ENCODE assay signal across 25 mouse cellular contexts in genomic region chr12:104721011-104721410, GRCm38 (mm10). TPM values are rescaled to one million over a fixed set of nuclear protein-coding genes. Genes with fewer than 3 reads are reported as not detected.
DNase-seq lines count a peak whose midpoint lies in the region; ATAC-seq and TF ChIP-seq lines count a peak whose summit lies in the region.
"Had no signal": no experiment of that assay in that cellular context is flagged by ENCODE, and none has a peak within 500 bp of the region (broad histone marks: within the 10 kb centered on the region; RNA-seq: fewer than 3 reads in every experiment).

No protein-coding gene starts in this region.

- DNase-seq in heart, postnatal 10 days, result no peak
- DNase-seq in layer of hippocampus, adult 2 months (ENCODE audit: low spot score in 2 of 2), result peak; percentile 35 to 56
- DNase-seq in layer of hippocampus, adult 9-10 months (ENCODE audit: low spot score), result no peak
- DNase-seq in MN1 (ENCODE audit: low spot score), result peak; percentile 44
- DNase-seq in embryonic facial prominence, embryonic 14.5 days (ENCODE audit: low spot score), result peak; percentile 13
- no peak for DNase-seq in left cerebral cortex, postnatal 25 days (ENCODE audit: low spot score in 2 of 2)
- DNase-seq in adrenal gland, postnatal 10 days, result no peak
- DNase-seq: adrenal gland, postnatal 14 days; cerebellum, adult 11 months; cerebellum, adult 2 months; cerebellum, adult 9-11 months; cerebellum, postnatal 25 days; gastrocnemius, postnatal 25 days; heart, adult 2 months; heart, postnatal 36 days had no signal

- H3K36me3 ChIP-seq in heart, embryonic 13.5 days, result peaks cover 76% of the 10 kb centered on the region
- peaks cover 68% of the 10 kb centered on the region for H3K36me3 ChIP-seq in embryonic facial prominence, embryonic 14.5 days (ENCODE audit: control insufficient read depth, insufficient read depth, low read length)

- H3K9ac ChIP-seq in heart, embryonic 13.5 days, result 0 out of 2 replicates have a peak overlapping the region, but pooled peaks have one; percentile 14
- H3K9ac ChIP-seq in embryonic facial prominence, embryonic 14.5 days (ENCODE audit: low read depth, low read length), result no peak overlapping the region
- H3K9ac ChIP-seq: embryonic facial prominence, embryonic 15.5 days; forebrain, embryonic 12.5 days; forebrain, embryonic 15.5 days; hindbrain, embryonic 14.5 days had no signal

- H3K27ac ChIP-seq in heart, embryonic 13.5 days (replicated peaks), result no peak overlapping the region
- H3K27ac ChIP-seq in layer of hippocampus, adult 2 months, result peak overlapping the region; percentile 62
- no peak overlapping the region for H3K27ac ChIP-seq in embryonic facial prominence, embryonic 14.5 days (replicated peaks; ENCODE audit: low read depth, low read length)
- H3K27ac ChIP-seq: embryonic facial prominence, embryonic 15.5 days; forebrain, embryonic 12.5 days; forebrain, embryonic 15.5 days; heart, adult 2 months; heart, embryonic 10.5 days; hindbrain, embryonic 14.5 days; hindbrain, postnatal 0 days had no signal

- H3K4me2 ChIP-seq in heart, embryonic 13.5 days, result no peak overlapping the region
- no peak overlapping the region for H3K4me2 ChIP-seq in embryonic facial prominence, embryonic 14.5 days (ENCODE audit: low read depth, low read length)
- H3K4me2 ChIP-seq: embryonic facial prominence, embryonic 15.5 days; forebrain, embryonic 12.5 days; forebrain, embryonic 15.5 days; hindbrain, embryonic 14.5 days had no signal

- H3K9me3 ChIP-seq in heart, embryonic 13.5 days, result no peaks in the 10 kb centered on the region
- H3K9me3 ChIP-seq in embryonic facial prominence, embryonic 14.5 days (ENCODE audit: control insufficient read depth, low read length), result no peaks in the 10 kb centered on the region
- H3K9me3 ChIP-seq: embryonic facial prominence, embryonic 15.5 days; forebrain, embryonic 12.5 days; forebrain, embryonic 15.5 days; heart, embryonic 10.5 days had no signal

- no peaks in the 10 kb centered on the region for H3K27me3 ChIP-seq in heart, embryonic 13.5 days (replicated peaks)
- H3K27me3 ChIP-seq in embryonic facial prominence, embryonic 14.5 days (replicated peaks; ENCODE audit: control insufficient read depth, insufficient read depth, low read length), result no peaks in the 10 kb centered on the region
- H3K27me3 ChIP-seq: embryonic facial prominence, embryonic 15.5 days; forebrain, embryonic 12.5 days; forebrain, embryonic 15.5 days had no signal

- peaks cover 35% of the 10 kb centered on the region for H3K4me1 ChIP-seq in heart, embryonic 13.5 days
- H3K4me1 ChIP-seq in embryonic facial prominence, embryonic 14.5 days (ENCODE audit: control insufficient read depth, insufficient read depth, low read length), result no peaks in the 10 kb centered on the region
- H3K4me1 ChIP-seq: forebrain, embryonic 12.5 days had no signal

- intact Hi-C loops in heart, postnatal 10 days (cut with DNase I), result no loop called here
- intact Hi-C loops in left cerebral cortex, postnatal 25 days (cut with DNase I), result no loop called here

- no peak for ATAC-seq in heart, embryonic 13.5 days (ENCODE audit: extremely low read depth, insufficient number of reproducible peaks, low FRiP score, low TSS enrichment)
- ATAC-seq in embryonic facial prominence, embryonic 14.5 days (ENCODE audit: low read depth), result no peak
- ATAC-seq: activated CD4-positive, CD25-positive, alpha-beta regulatory T cell, adult 4 months; CD4-positive, CD25-positive, alpha-beta regulatory T cell, adult 4 months; forebrain, embryonic 15.5 days; hindbrain, postnatal 0 days; inflammation-experienced regulatory T-cells, adult 6 months had no signal

- TF ChIP-seq CTCF in layer of hippocampus, adult 2 months (conservative IDR thresholded peaks at IDR 0.05), result no peak

- 71% methylated on average over 3 of the region's 3 CpGs for WGBS in heart, embryonic 13.5 days
- WGBS in embryonic facial prominence, embryonic 14.5 days, result 70% methylated on average over 3 of the region's 3 CpGs

- H3K4me3 ChIP-seq in heart, embryonic 13.5 days, result no peak overlapping the region
- H3K4me3 ChIP-seq in layer of hippocampus, adult 2 months, result no peak overlapping the region
- H3K4me3 ChIP-seq in embryonic facial prominence, embryonic 14.5 days (ENCODE audit: low read depth, low read length), result no peak overlapping the region
- H3K4me3 ChIP-seq: embryonic facial prominence, embryonic 15.5 days; forebrain, embryonic 12.5 days; forebrain, embryonic 15.5 days; heart, adult 2 months; heart, embryonic 10.5 days had no signal

RNA-seq across cellular contexts. Expression of gene Dicer1, which starts 30.7 kb away (rescaled TPM):
- polyA plus RNA-seq in heart, embryonic 13.5 days (2015; fragmentation: Nextera tagmentation; extraction: Ambion mirVana), result 26.0 and 28.0 TPM in 2 replicates
- total RNA-seq in heart, postnatal 10 days (2021), result 10 to 100 TPM; 44.0 to 44.3 TPM
- 10 to 100 TPM; 43.7 to 47.1 TPM for total RNA-seq in layer of hippocampus, adult 2 months (2021)
- polyA plus RNA-seq in embryonic facial prominence, embryonic 14.5 days (2014; fragmentation: Nextera tagmentation; extraction: Ambion mirVana), result 18.6 and 19.5 TPM in 2 replicates
- 10 to 100 TPM; 38.5 to 41.3 TPM for total RNA-seq in left cerebral cortex, postnatal 25 days (2021)
- 10 to 100 TPM; 49.4 to 56.8 TPM for total RNA-seq in adrenal gland, postnatal 10 days (2021)

Comparison
In these comparisons a context has a peak if more than half of its experiments do, and no peak if none do; other contexts are left out.
1. DNase-seq: peak in layer of hippocampus, adult 2 months (2 of 2), MN1 (single experiment) and embryonic facial prominence, embryonic 14.5 days (single experiment); none in heart, postnatal 10 days (0 of 2), layer of hippocampus, adult 9-10 months (single experiment), left cerebral cortex, postnatal 25 days (0 of 2) and adrenal gland, postnatal 10 days (single experiment).